Mouse (Mus musculus) limb, embryonic 14.5 days (tissue): ENCODE measurements around the gene Saysd1. TPM values are rescaled to one million over a fixed set of nuclear protein-coding genes. Genes with fewer than 3 reads are reported as not detected.

ENCODE experiments used
- ATAC-seq: fragments of 200-750 bp; cut with Nextera tagmentation; 2 replicates; pipeline ENCODE4 v1.8.0; 2017; ENCODE audit warnings: low read depth, moderate number of reproducible peaks, moderate TSS enrichment; ENCODE audit not compliant: low FRiP score
- DNase-seq: peaks from one replicate; pipeline ENCODE4 v3.0.0-alpha.2; 2015; ENCODE audit warnings: low spot score
- H3K27ac ChIP-seq: fragments of 300-500 bp; sonication (generic); replicated peaks from 2 replicates; pipeline ENCODE4 v1.5.1; 2014; ENCODE audit warnings: low read depth, mild to moderate bottlenecking, low read length, moderate library complexity, mixed read lengths
- H3K27me3 ChIP-seq: fragments of 300-500 bp; sonication (generic); 2 replicates; pipeline ENCODE4 v1.6.1; 2014; ENCODE audit warnings: low read length, mixed read lengths; ENCODE audit not compliant: control insufficient read depth, insufficient read depth
- H3K36me3 ChIP-seq: fragments of 300-500 bp; sonication (generic); 2 replicates; pipeline ENCODE4 v1.6.1; 2014; ENCODE audit warnings: mild to moderate bottlenecking, low read length, moderate library complexity, mixed read lengths; ENCODE audit not compliant: control insufficient read depth, insufficient read depth
- H3K4me1 ChIP-seq: fragments of 300-500 bp; sonication (generic); 2 replicates; pipeline ENCODE4 v1.6.1; 2014; ENCODE audit warnings: antibody characterized with exemption, low read length, mixed read lengths; ENCODE audit not compliant: control insufficient read depth, insufficient read depth
- H3K4me2 ChIP-seq: fragments of 300-500 bp; sonication (generic); replicated peaks from 2 replicates; pipeline ENCODE4 v1.6.1; 2014; ENCODE audit warnings: low read depth, mild to moderate bottlenecking, low read length, moderate library complexity; ENCODE audit not compliant: severe bottlenecking
- H3K4me3 ChIP-seq: fragments of 300-500 bp; sonication (generic); replicated peaks from 2 replicates; pipeline ENCODE4 v1.5.1; 2014; ENCODE audit warnings: low read length
- H3K9ac ChIP-seq: fragments of 300-500 bp; sonication (generic); 2 replicates; pipeline ENCODE4 v1.6.1; 2014; ENCODE audit warnings: mild to moderate bottlenecking, low read depth, low read length, moderate library complexity; ENCODE audit not compliant: severe bottlenecking
- H3K9me3 ChIP-seq: fragments of 300-500 bp; sonication (generic); 2 replicates; pipeline ENCODE4 v1.6.1; 2016; ENCODE audit warnings: low read length; ENCODE audit not compliant: control insufficient read depth
- POLR2A ChIP-seq: fragments of 200-500 bp; IDR thresholded peaks from 2 replicates; pipeline ENCODE4 v1.8.0; 2012; ENCODE audit warnings: inconsistent platforms, mild to moderate bottlenecking, moderate library complexity, borderline replicate concordance; ENCODE audit not compliant: insufficient read depth, insufficient read length; ENCODE audit errors: extremely low read depth
- WGBS: fragments of 180-500 bp; shearing (Covaris S2); extraction: QIAGEN DNeasy Blood & Tissue Kit; methylation state at CpG from one replicate; pipeline ENCODE4 v1.1.7; 2014; 5-methylcytosine and 5-hydroxymethylcytosine counted together
- polyA plus RNA-seq, 2 experiments: library from polyadenylated mRNA; depleted of rRNA in 1 of 2; stranded (reverse) in 1 of 2; unstranded in 1 of 2; fragments of >200 nt; fragmentation: Nextera tagmentation in 1 of 2; extraction: Ambion mirVana in 1 of 2; gene quantifications; 2 replicates each; pipeline versions ENCODE4 v1.2.1 to v1.2.3; 2012 to 2014

The Saysd1 gene
- polyA plus RNA-seq, 2 experiments: 8.9 to 15.6 TPM

DNA sequence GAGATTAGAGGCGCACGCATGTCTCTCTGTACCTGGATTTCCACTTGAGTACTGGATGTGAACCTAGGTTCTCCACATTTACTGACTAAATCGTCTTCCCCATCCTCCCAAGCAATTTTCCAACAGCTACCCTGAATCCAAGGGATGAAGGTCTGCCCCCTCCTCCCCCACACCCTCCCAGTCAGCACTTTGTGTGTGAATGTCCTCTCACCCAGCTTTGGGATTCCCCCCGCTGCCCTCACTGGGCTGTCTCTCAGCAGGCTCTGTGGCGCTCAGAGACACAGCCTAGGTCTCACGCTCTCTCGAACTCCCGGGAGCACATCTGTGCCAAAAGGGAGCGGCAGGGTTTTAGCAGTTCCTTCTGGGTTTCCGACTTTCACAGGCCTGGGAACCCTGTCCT is 17.4 kb upstream of the Saysd1 start:
- H3K27me3 ChIP-seq: no peaks in the 10 kb centered on the region
- H3K36me3 ChIP-seq: no peaks in the 10 kb centered on the region
- ATAC-seq: no peak
- WGBS: 60% methylated on average over 10 of the region's 10 CpGs
- TF ChIP-seq POLR2A: no peak
- H3K4me3 ChIP-seq: no peak overlapping the region
- no peak overlapping the region for H3K9ac ChIP-seq
- H3K27ac ChIP-seq: no peak overlapping the region
- peaks cover 7% of the 10 kb centered on the region; the same call in 1 of the 2 replicates for H3K4me1 ChIP-seq
- H3K4me2 ChIP-seq: no peak overlapping the region
- H3K9me3 ChIP-seq: no peaks in the 10 kb centered on the region
- no peak for DNase-seq

GRCm38 (mm10) chr14:20154937-20155336 is 16.6 kb upstream of the Saysd1 start:
- H3K4me3 ChIP-seq: no peak overlapping the region
- no peak overlapping the region for H3K27ac ChIP-seq
- ATAC-seq (no peak), DNase-seq (no peak)
- 90% methylated on average over 4 of the region's 4 CpGs for WGBS
- H3K4me1 ChIP-seq: peaks cover 7% of the 10 kb centered on the region; the same call in 1 of the 2 replicates
- no peaks in the 10 kb centered on the region for H3K9me3 ChIP-seq
- no peaks in the 10 kb centered on the region for H3K36me3 ChIP-seq
- no peak overlapping the region for H3K4me2 ChIP-seq
- H3K27me3 ChIP-seq: no peaks in the 10 kb centered on the region
- TF ChIP-seq POLR2A: no peak
- no peak overlapping the region; the same call in 1 of the 2 replicates for H3K9ac ChIP-seq

DNA sequence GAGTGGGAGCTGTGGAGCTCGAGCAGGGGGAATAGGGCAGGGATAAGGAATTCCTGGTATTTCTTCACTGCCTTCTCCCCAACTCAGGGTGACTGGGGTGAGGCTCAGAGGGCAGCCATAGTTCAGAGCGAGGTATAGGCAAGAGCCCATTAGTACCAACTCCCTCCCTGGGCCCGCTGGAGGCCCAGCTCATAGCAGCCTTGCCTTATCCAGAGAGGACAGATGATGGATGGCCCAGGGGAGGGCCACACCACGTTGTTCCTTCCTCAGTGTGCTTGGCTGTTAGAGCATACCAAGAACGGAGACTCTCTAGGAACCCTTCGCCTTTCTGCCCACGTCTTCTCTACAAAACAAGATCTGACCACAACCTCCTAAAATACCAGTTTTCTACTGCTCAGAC is 15.9 kb upstream of the Saysd1 start:
- Histone ChIP-seq H3K4me2 (no peak overlapping the region), H3K27me3 (no peaks in the 10 kb centered on the region), H3K4me3 (no peak overlapping the region), H3K36me3 (no peaks in the 10 kb centered on the region), H3K27ac (no peak overlapping the region), H3K9ac (no peak overlapping the region; the same call in 1 of the 2 replicates), H3K4me1 (peaks cover 4% of the 10 kb centered on the region; the same call in 1 of the 2 replicates), H3K9me3 (no peaks in the 10 kb centered on the region)
- WGBS: 51% methylated on average over 7 of the region's 7 CpGs
- no peak for TF ChIP-seq POLR2A
- no peak for ATAC-seq
- no peak for DNase-seq

- 88% methylated on average over 22 of the region's 22 CpGs for WGBS
- H3K36me3 ChIP-seq: no peaks in the 10 kb centered on the region
Observed at GRCm38 (mm10) chr14:20149127-20150080, 11.1 kb upstream of the Saysd1 start.

GRCm38 (mm10) chr14:20148514-20148913 is 10.2 kb upstream of the Saysd1 start:
- no peaks in the 10 kb centered on the region for H3K9me3 ChIP-seq
- no peaks in the 10 kb centered on the region for H3K27me3 ChIP-seq
- no peak overlapping the region for H3K27ac ChIP-seq
- H3K36me3 ChIP-seq: no peaks in the 10 kb centered on the region
- H3K4me2 ChIP-seq: no peak overlapping the region
- ATAC-seq: no peak
- H3K4me1 ChIP-seq: no peaks in the 10 kb centered on the region
- no peak overlapping the region for H3K4me3 ChIP-seq
- H3K9ac ChIP-seq: no peak overlapping the region
- no peak for TF ChIP-seq POLR2A
- WGBS: 94% methylated on average over 11 of the region's 11 CpGs
- no peak for DNase-seq

More at GRCm38 (mm10) chr14:20149127-20150080, 11.1 kb upstream of the Saysd1 start:
- no peak overlapping the region for H3K27ac ChIP-seq
- TF ChIP-seq POLR2A: no peak
- H3K4me1 ChIP-seq: peaks cover 1% of the 10 kb centered on the region; the same call in 1 of the 2 replicates
- H3K4me3 ChIP-seq: no peak overlapping the region
- H3K4me2 ChIP-seq: no peak overlapping the region
- no peaks in the 10 kb centered on the region for H3K27me3 ChIP-seq
- no peak for DNase-seq
- H3K9ac ChIP-seq: no peak overlapping the region
- ATAC-seq: no peak
- no peaks in the 10 kb centered on the region for H3K9me3 ChIP-seq
